Mouse (Mus musculus) c-Kit-negative CD71-positive TER-119-positive erythroid progenitor cells, embryonic 14.5 days (primary cell): ENCODE results near the gene Mki67.

Experiments used
- DNase-seq: peaks from one replicate; pipeline ENCODE4 v3.0.0-alpha.2; 2013; ENCODE audit warnings: low read depth, low spot score

Gene Mki67

GRCm38 (mm10) chr7:135715642-135716444 lies at the start of gene Mki67:
Gene Mki67, minus strand, starts transcription at chr7:135716361.
- no peak for DNase-seq

GRCm38 (mm10) chr7:135763311-135763710 lies 47.1 kb upstream of the Mki67 start:
- DNase-seq = no peak

- no peak for DNase-seq
These were observed 42.8 kb upstream of the Mki67 start for GRCm38 (mm10) chr7:135758754-135759510.

- DNase-seq = no peak
These were observed 42.0 kb upstream of the Mki67 start for GRCm38 (mm10) chr7:135758171-135758570.

DNA sequence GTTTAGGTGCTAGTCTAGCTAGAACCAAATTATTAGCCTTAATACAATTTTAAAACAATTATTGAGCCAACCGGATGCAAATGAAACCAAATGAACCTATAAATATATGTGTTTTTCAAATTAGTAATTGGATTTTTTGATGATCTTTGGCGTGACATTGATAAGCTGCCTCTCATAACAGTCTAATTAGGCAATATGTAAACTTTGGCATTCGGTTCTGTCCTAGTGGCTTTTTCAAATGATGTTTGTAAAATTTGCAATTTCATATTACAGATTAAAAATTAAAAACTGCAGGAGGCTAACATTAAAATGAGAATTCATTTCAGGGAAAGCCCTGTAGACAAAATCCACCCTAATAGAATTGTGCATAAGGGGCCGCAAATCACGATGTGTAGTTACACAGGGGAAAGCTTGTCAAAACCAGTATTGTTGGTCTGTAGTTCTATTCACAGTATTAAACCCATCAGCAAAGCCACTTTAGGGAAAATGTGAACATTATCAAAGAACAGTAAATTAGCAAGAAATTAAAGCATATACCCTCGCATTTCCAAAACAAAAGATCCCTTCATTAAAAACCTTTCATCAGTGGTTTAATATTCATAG lies 40.9 kb upstream of the Mki67 start:
- no peak for DNase-seq

- no peak for DNase-seq
These were observed 32.8 kb upstream of the Mki67 start for GRCm38 (mm10) chr7:135748986-135749385.

GRCm38 (mm10) chr7:135747072-135747471 lies 30.9 kb upstream of the Mki67 start:
- no peak for DNase-seq

DNA sequence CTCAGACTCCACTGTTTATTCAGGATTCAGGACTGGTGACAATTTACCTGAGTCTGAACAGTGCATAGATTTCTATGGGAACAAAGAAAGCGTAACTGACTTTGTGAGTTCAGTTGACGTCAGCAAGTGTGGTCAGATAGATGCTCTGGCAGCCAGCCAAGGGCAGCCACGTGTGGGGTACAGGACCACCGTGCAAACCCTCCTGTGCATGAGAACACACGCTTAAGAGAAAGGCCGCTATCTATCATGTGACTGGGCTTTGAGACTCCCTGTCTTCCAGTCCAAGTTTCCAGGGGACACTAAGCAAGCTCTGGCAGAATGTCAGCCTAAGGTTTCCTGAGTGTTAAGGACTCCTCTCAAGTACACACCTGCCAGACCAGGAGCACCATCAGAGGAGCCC lies 30.4 kb upstream of the Mki67 start:
- DNase-seq = no peak

DNA sequence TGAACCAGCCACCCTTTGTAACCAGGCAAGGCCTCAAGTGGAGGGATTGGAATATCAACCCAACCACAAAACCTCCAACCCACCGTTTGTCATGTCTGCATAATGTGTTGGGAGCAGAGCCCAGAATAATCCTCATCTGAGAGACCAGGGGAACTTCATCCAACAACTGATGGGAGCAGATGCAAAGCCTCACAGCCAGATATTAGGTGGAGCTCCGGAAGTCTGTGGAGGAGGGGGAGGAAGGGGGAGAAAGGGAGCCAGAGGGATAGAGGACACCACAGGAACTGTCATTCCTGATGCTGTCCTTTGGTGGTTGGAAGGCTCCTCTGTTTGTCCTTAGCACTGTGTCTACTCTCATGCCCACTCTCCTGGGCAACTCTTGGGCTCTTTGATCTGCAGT lies 28.9 kb upstream of the Mki67 start:
- no peak for DNase-seq

- DNase-seq = no peak
These were observed 24.3 kb upstream of the Mki67 start for GRCm38 (mm10) chr7:135740453-135740852.

- DNase-seq = no peak
These were observed 20.4 kb upstream of the Mki67 start for GRCm38 (mm10) chr7:135736581-135736886.

- DNase-seq = peak; percentile 71
These were observed 19.8 kb upstream of the Mki67 start for GRCm38 (mm10) chr7:135735691-135736580.

DNA sequence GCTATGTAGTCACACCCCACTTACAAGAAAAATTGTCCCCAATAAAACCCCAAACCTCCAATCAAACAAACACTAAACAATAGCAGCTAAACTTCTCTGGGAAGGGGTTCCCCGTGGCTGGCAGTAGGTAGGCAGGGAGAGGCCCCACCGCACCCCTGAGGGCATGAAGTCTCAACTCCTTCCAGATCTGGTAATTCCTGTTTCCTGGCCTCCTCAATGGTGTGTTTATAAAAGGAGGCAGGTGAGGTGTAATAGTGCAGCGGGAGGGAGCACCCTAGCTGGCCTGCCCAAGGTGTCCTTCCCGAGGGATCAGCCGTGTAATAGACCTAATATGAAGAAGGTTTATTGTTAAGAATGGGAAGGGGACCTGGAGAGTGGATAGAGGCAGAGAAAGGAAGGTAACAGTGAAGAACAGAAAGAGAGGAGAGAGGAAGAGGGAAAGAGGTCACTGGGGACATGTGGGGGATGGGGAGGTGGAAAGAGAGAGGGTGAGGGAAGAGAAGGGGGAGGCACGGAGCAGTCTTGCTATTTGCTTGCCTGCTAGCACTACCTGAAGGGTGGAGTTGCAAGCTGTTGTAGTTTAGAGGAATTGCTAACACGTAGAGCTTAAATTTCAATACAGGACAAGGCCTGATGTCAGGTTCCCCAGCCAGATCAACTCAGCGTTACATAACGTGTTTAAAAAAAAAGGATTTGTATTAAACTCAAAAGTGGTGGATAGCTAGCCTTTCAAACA lies 18.9 kb upstream of the Mki67 start:
- DNase-seq = no peak

- no peak for DNase-seq
These were observed 18.2 kb upstream of the Mki67 start for GRCm38 (mm10) chr7:135734379-135734778.

GRCm38 (mm10) chr7:135728038-135728437 lies 11.9 kb upstream of the Mki67 start:
- no peak for DNase-seq

- no peak for DNase-seq
These were observed 10.5 kb upstream of the Mki67 start for GRCm38 (mm10) chr7:135726707-135727106.

DNA sequence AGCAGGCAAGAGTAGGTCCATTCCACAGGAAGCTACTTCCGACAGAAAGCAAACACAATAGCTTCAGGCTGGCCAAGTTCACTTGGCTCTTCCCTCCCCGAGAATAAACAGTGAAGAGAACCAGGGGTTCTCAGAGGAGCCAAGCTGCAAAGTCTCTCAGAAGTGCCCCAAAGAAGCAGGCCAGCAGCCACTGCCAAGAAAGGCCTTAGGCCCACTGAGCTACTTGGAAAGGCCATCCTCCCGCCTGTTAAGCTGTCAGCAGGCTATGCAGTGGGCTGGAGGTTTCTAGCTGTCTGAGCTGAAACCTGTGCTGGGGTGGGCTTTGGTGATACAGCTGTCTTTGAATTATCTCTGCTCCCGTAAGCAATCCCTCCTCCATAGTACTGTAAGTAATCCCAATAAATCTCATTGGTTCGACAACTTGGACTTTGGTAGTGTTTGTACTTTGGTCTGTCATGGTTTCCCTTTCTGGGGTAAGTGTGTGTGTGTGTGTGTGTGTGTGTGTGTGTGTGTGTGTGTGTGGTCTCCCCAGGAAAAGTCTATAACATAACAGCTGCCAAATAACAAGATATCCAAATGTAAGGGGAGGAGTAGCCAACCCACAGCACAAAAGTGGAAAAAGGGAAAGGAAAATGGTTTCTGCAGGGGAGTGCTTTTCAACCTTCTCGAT lies 7.6 kb upstream of the Mki67 start:
- DNase-seq = no peak

DNA sequence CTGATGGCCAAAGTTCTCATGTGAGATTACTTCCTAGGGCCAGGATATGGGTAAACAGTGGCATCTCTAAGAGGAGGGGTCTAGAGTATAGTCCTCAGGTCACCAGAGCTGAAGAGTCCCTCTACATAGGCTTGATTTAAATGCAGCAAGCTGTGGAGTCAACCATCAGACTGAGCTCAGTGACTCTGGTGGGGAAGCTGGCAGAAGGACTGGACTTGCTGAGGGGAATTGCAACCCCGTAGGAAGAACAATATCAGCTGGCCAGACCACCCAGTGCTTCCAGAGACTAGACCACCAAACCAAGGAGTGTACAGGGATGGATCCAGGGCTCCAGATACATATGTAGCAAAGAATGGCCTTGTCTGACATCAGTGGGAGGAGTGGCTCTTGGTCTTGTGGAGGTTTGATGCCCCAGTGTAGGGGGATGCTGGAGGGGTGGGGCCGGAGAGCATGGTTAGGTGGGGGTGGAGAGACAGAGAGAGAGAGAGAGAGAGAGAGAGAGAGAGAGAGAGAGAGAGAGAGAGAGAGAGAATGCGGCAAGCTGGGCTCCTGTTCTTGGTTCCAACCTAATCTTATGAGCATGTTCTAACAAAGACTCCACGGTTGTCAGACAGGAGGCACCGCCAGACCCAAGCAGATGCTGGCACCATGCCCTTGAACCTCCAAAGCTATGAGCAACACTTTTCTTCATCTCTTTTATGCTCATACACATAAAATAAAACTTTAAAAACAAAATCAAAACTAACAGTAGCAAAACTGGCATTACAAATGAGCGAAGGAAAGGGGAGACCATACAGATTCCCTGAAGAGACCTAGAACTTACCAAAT lies 6.1 kb upstream of the Mki67 start:
- no peak for DNase-seq

DNA sequence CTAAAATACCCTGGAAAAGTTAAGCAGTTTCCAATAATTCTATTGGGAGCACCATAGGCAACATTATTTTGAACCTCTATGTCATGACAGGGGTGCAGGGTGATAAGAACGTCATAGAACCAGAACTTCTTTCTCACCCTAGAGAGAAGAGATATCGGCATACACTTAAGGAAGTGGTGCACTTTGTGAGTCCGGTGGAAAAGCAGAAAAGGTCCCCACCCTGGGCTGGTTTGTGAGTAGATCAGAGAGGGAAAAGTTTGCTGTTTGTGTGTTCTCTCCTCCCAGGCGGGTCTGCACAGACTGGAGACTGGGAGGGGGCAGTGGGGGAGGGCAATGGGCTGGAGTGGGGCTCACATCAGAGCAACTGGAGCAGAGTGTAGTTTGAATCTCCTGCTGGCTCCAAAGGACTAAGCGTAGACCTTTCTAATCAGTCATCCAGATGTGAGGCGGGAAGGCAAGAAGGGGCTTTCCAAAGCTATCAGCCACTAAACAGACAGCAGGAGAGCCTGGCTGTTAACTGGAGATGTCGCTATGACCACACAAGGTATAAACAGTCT lies 5.4 kb upstream of the Mki67 start:
- DNase-seq = peak; percentile 82
